Mouse (Mus musculus) midbrain, postnatal 0 days (tissue): ENCODE data around the gene Etv1. TPM values are rescaled to one million over a fixed set of nuclear protein-coding genes. Genes with fewer than 3 reads are reported as not detected.

Source experiments
- ATAC-seq: fragments of 200-750 bp; cut with Nextera tagmentation; 2 replicates; pipeline ENCODE4 v1.8.0; 2017; ENCODE audit warnings: moderate number of reproducible peaks, mild to moderate bottlenecking, moderate TSS enrichment, moderate library complexity; ENCODE audit not compliant: low FRiP score
- DNase-seq: peaks from one replicate; pipeline ENCODE4 v3.0.0-alpha.2; 2015; ENCODE audit warnings: low spot score
- H3K27ac ChIP-seq: fragments of 300-500 bp; sonication (generic); 2 replicates; pipeline ENCODE4 v1.5.1; 2014; ENCODE audit warnings: low read depth, mild to moderate bottlenecking, low read length, mixed read lengths
- H3K27me3 ChIP-seq: fragments of 300-500 bp; sonication (generic); 2 replicates; pipeline ENCODE4 v1.6.1; 2014; ENCODE audit warnings: low read length, control low read depth, mixed read lengths; ENCODE audit not compliant: insufficient read depth
- H3K36me3 ChIP-seq: fragments of 300-500 bp; sonication (generic); 2 replicates; pipeline ENCODE4 v1.6.1; 2014; ENCODE audit warnings: low read length, control low read depth, mixed read lengths; ENCODE audit not compliant: insufficient read depth
- H3K4me1 ChIP-seq: fragments of 300-500 bp; sonication (generic); 2 replicates; pipeline ENCODE4 v1.6.1; 2014; ENCODE audit warnings: mild to moderate bottlenecking, control low read depth, antibody characterized with exemption, low read length, mixed read lengths; ENCODE audit not compliant: insufficient read depth
- H3K4me2 ChIP-seq: fragments of 300-500 bp; sonication (generic); 2 replicates; pipeline ENCODE4 v1.6.1; 2014; ENCODE audit warnings: low read depth, mild to moderate bottlenecking, low read length, mixed read lengths; ENCODE audit not compliant: poor library complexity, severe bottlenecking
- H3K4me3 ChIP-seq: fragments of 300-500 bp; sonication (generic); 2 replicates; pipeline ENCODE4 v1.5.1; 2014; ENCODE audit warnings: low read depth, mild to moderate bottlenecking, low read length, moderate library complexity
- H3K9ac ChIP-seq: fragments of 300-500 bp; sonication (generic); replicated peaks from 2 replicates; pipeline ENCODE4 v1.6.1; 2014; ENCODE audit warnings: mild to moderate bottlenecking, low read length, moderate library complexity, mixed read lengths; ENCODE audit not compliant: poor library complexity, severe bottlenecking
- H3K9me3 ChIP-seq: fragments of 300-500 bp; sonication (generic); 2 replicates; pipeline ENCODE4 v1.6.1; 2016; ENCODE audit warnings: low read length, control low read depth
- CTCF ChIP-seq: IDR thresholded peaks from 2 replicates; pipeline ENCODE4 v1.5.1; 2016; ENCODE audit warnings: antibody characterized with exemption, mild to moderate bottlenecking
- WGBS: fragments of 180-500 bp; shearing (Covaris S2); extraction: QIAGEN DNeasy Blood & Tissue Kit; methylation state at CpG from one replicate; pipeline ENCODE4 v1.1.7; 2014; 5-methylcytosine and 5-hydroxymethylcytosine counted together
- polyA plus RNA-seq: library from polyadenylated mRNA; unstranded; fragments of >200 nt; fragmentation: Nextera tagmentation; extraction: Ambion mirVana; gene quantifications from 2 replicates; pipeline ENCODE4 v1.2.1, GENCODE M21; 2015
- total RNA-seq: library from RNA; depleted of rRNA; stranded (reverse); fragments of >200 nt; gene quantifications from 2 replicates; pipeline ENCODE4 v1.2.3, GENCODE M21; 2014

Gene Etv1
- total and polyA plus RNA-seq, 2 experiments from 2014 or later = 16.6 to 24.0 TPM

GRCm38 (mm10) chr12:38778299-38779075, 693 bp upstream of the Etv1 start:
- Histone ChIP-seq H3K4me1 (no peaks in the 10 kb centered on the region), H3K9me3 (no peaks in the 10 kb centered on the region), H3K27me3 (no peaks in the 10 kb centered on the region), H3K36me3 (no peaks in the 10 kb centered on the region), H3K27ac (peak overlapping the region; percentile 72), H3K4me2 (peak overlapping the region; percentile 97), H3K9ac (peak overlapping the region; percentile 55), H3K4me3 (peak overlapping the region; percentile 57)
- DNase-seq (peak; percentile 96), ATAC-seq (peak; percentile 95)
- WGBS = 1% methylated on average over 37 of the region's 37 CpGs
- peak; percentile 50 for TF ChIP-seq CTCF

- Histone ChIP-seq H3K9me3 (no peaks in the 10 kb centered on the region), H3K4me3 (peak overlapping the region; percentile 57), H3K4me2 (peak overlapping the region; percentile 97), H3K4me1 (no peaks in the 10 kb centered on the region), H3K27me3 (no peaks in the 10 kb centered on the region), H3K36me3 (no peaks in the 10 kb centered on the region), H3K27ac (peak overlapping the region; percentile 72), H3K9ac (peak overlapping the region; percentile 55)
- ATAC-seq (peak; percentile 35), DNase-seq (peak; percentile 90)
- under 1% methylated on average over 33 of the region's 33 CpGs for WGBS
- peak; percentile 65 for TF ChIP-seq CTCF
Measured at GRCm38 (mm10) chr12:38780006-38780954, 1.1 kb downstream of the Etv1 start.

- Histone ChIP-seq H3K9ac (no peak overlapping the region; the same call in 1 of the 2 replicates), H3K4me1 (no peaks in the 10 kb centered on the region), H3K4me3 (peak overlapping the region; percentile 57), H3K4me2 (peak overlapping the region; percentile 97), H3K27me3 (no peaks in the 10 kb centered on the region), H3K27ac (no peak overlapping the region), H3K36me3 (no peaks in the 10 kb centered on the region), H3K9me3 (no peaks in the 10 kb centered on the region)
- TF ChIP-seq CTCF = no peak
- 1% methylated on average over 11 of the region's 11 CpGs for WGBS
- DNase-seq (peak; percentile 14), ATAC-seq (no peak)
Measured at GRCm38 (mm10) chr12:38780955-38781304, 1.8 kb downstream of the Etv1 start.

- Histone ChIP-seq H3K9me3 (no peaks in the 10 kb centered on the region), H3K4me2 (peak overlapping the region; percentile 97), H3K27ac (no peak overlapping the region), H3K9ac (no peak overlapping the region; the same call in 1 of the 2 replicates), H3K27me3 (no peaks in the 10 kb centered on the region), H3K36me3 (no peaks in the 10 kb centered on the region), H3K4me1 (no peaks in the 10 kb centered on the region), H3K4me3 (peak overlapping the region; percentile 57; the same call in 1 of the 2 replicates)
- TF ChIP-seq CTCF = no peak
- DNase-seq (no peak), ATAC-seq (no peak)
- 43% methylated on average over 6 of the region's 6 CpGs for WGBS
Measured at GRCm38 (mm10) chr12:38781686-38782085, 2.5 kb downstream of the Etv1 start.

- Histone ChIP-seq H3K4me2 (no peak overlapping the region), H3K9me3 (no peaks in the 10 kb centered on the region), H3K36me3 (no peaks in the 10 kb centered on the region), H3K9ac (no peak overlapping the region), H3K27me3 (no peaks in the 10 kb centered on the region), H3K4me1 (no peaks in the 10 kb centered on the region), H3K27ac (no peak overlapping the region), H3K4me3 (no peak overlapping the region)
- DNase-seq (no peak), ATAC-seq (no peak)
- WGBS = 52% methylated on average over 1 of the region's 1 CpGs
- TF ChIP-seq CTCF = no peak
Measured at GRCm38 (mm10) chr12:38783291-38783690, 4.1 kb downstream of the Etv1 start.
